Mouse (Mus musculus): Measurements from ENCODE around the gene Olfr1189.
"Not testable (repeated sequence)": the region's sequence is repeated elsewhere in the genome, so short reads cannot be mapped to it uniquely, and the experiment has no call there.

Olfr1189 gene

DNA sequence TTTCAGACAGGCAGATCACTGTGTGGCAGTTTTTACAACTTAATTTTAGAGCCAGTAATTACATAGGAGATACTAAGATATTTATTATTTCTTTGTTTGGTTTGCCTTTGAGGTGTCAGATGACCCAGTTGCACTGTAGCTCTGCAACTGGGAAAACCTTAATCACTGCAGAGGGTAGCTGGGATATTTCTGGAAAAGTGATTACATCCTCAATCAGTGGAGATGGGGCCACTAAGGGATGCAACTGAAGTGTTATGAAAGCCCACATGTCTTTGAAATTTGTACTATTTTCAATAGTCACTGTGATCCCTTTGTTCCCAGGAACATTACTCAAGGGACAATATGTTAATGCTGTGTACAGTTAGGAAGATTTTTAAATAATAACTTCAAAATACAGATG is at the start of gene Olfr1189:
Gene Olfr1189, plus strand, starts transcription at position 301 of the 400 bp plus-strand sequence.
- DNase-seq (ENCODE audit: low read depth, low spot score): no peak

DNA sequence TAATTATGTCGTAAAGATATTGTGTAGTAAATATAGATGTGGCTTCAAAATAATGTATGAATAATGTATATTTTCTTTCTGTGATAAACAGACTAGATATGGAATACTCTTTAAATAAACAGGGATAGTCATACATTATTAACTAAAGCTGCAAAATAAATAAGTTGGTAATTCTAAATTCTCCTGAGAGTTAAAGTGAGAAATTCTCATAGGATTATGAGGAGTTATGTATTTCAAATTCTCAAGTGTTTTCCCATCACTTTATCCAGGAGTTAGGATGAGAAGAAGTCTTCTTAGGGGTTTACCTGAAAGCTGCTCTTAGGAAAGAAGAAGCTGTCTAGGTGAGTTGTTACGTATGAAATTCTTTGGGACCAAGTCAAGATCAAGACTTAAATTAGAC is 29.6 kb upstream of the Olfr1189 start, which contains the start of gene Olfr1188:
Gene Olfr1188, plus strand, starts transcription at position 301 of the 400 bp plus-strand sequence.
- DNase-seq (ENCODE audit: low read depth, low spot score): no peak

DNA sequence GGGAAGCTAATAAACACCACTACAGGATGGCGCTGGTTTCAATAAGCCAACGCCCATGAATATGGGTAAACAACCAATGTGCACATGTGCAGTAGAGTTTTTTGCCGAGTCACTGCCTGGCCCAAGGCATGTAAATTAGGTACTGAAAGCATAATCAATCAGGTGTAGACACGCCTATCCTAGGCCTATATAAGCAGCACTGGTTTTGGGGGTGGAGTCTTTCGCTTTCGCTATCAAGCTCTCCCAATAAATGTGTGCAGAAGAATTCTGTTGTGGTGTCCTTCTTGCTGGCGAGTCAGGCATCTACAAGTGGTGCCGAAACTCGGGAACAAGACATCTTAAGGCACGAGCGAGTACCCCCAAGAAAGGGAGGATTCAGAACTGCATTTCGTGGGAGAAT is 13.6 kb upstream of the Olfr1189 start:
- DNase-seq (ENCODE audit: low read depth, low spot score): not testable (repeated sequence)

DNA sequence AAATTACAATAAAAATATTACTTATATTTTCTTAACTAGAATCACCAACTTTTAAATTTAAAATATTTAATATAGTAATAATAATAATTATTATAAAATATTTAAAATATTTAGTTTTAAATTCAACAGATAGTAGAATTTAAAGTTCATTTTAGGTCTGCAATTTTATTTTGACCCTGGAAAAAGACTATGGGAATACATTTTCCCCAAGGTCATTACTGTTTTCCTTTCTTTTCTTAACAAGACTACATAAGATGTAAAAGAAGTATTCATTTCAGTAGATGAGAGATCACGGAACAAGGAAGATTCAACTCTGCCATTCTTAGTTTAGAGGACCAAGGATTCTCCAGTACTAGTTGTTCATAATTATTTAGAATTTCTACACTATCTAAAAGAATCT is 54.0 kb downstream of the Olfr1189 start, which contains the start of gene Olfr1191-ps1:
Gene Olfr1191-ps1, plus strand, starts transcription at position 301 of the 400 bp plus-strand sequence.
- not testable (repeated sequence) for DNase-seq (ENCODE audit: low read depth, low spot score)
